Mouse (Mus musculus) liver, adult 2 months (tissue): ENCODE data around the gene Fstl3.

Experiments used
- CTCF ChIP-seq: fragments of 200-500 bp; IDR thresholded peaks from 2 replicates; pipeline ENCODE4 v1.5.1; 2011; ENCODE audit warnings: low read depth, low read length, control low read depth
- POLR2A ChIP-seq: fragments of 200-500 bp; IDR thresholded peaks from 2 replicates; pipeline ENCODE4 v1.6.1; 2011; ENCODE audit warnings: low read length, control low read depth; ENCODE audit not compliant: insufficient read depth; ENCODE audit errors: extremely low read depth

- TF ChIP-seq POLR2A = no peak
- TF ChIP-seq CTCF = no peak
These were observed 45.3 kb downstream of the Fstl3 start for GRCm38 (mm10) chr10:79822372-79822771.
